Mouse (Mus musculus) heart, embryonic 11.5 days (tissue): ENCODE data around the gene Apol8. TPM values are rescaled to one million over a fixed set of nuclear protein-coding genes. Genes with fewer than 3 reads are reported as not detected.

Experiments used
- ATAC-seq: fragments of 200-750 bp; cut with Nextera tagmentation; replicated peaks from 2 replicates; pipeline ENCODE4 v1.8.0; 2017; ENCODE audit warnings: moderate library complexity; ENCODE audit not compliant: insufficient number of reproducible peaks, low FRiP score, low TSS enrichment
- H3K27ac ChIP-seq: fragments of 300-500 bp; sonication (generic); 2 replicates; pipeline ENCODE4 v1.5.1; 2014; ENCODE audit warnings: mild to moderate bottlenecking, low read depth, low read length
- H3K27me3 ChIP-seq: fragments of 300-500 bp; sonication (generic); 2 replicates; pipeline ENCODE4 v1.6.1; 2014; ENCODE audit warnings: mild to moderate bottlenecking, low read length, mixed read lengths; ENCODE audit not compliant: control insufficient read depth, insufficient read depth
- H3K36me3 ChIP-seq: fragments of 300-500 bp; sonication (generic); 2 replicates; pipeline ENCODE4 v1.6.1; 2014; ENCODE audit warnings: mild to moderate bottlenecking, low read length, moderate library complexity, mixed read lengths; ENCODE audit not compliant: control insufficient read depth, insufficient read depth
- H3K4me1 ChIP-seq: fragments of 300-500 bp; sonication (generic); 2 replicates; pipeline ENCODE4 v1.6.1; 2014; ENCODE audit warnings: low read length; ENCODE audit not compliant: control insufficient read depth, insufficient read depth
- H3K4me2 ChIP-seq: fragments of 300-500 bp; sonication (generic); 2 replicates; pipeline ENCODE4 v1.6.1; 2014; ENCODE audit warnings: mild to moderate bottlenecking, moderate library complexity
- H3K4me3 ChIP-seq: fragments of 300-500 bp; sonication (generic); 2 replicates; pipeline ENCODE4 v1.5.1; 2014; ENCODE audit warnings: low read depth, low read length
- H3K9ac ChIP-seq: fragments of 300-500 bp; sonication (generic); 2 replicates; pipeline ENCODE4 v1.6.1; 2014; ENCODE audit warnings: mild to moderate bottlenecking, low read depth, low read length, moderate library complexity
- H3K9me3 ChIP-seq: fragments of 300-500 bp; sonication (generic); replicated peaks from 2 replicates; pipeline ENCODE4 v1.6.1; 2016; ENCODE audit warnings: low read length; ENCODE audit not compliant: control insufficient read depth
- WGBS: fragments of 180-500 bp; shearing (Covaris S2); extraction: QIAGEN DNeasy Blood & Tissue Kit; methylation state at CpG from one replicate; pipeline ENCODE4 v1.1.7; 2014; ENCODE audit not compliant: insufficient replicate concordance; 5-methylcytosine and 5-hydroxymethylcytosine counted together
- polyA plus RNA-seq: library from polyadenylated mRNA; unstranded; fragments of >200 nt; fragmentation: Nextera tagmentation; extraction: Ambion mirVana; gene quantifications from 2 replicates; pipeline ENCODE4 v1.2.1, GENCODE M21; 2014

The Apol8 gene
- polyA plus RNA-seq, 1 experiment from 2014 or later = 0.67 TPM

- H3K4me1 ChIP-seq = peaks cover 32% of the 10 kb centered on the region
These were observed 36.3 kb upstream of the Apol8 start for GRCm38 (mm10) chr15:77793094-77793493.

GRCm38 (mm10) chr15:77792056-77792455 is 35.3 kb upstream of the Apol8 start:
- Histone ChIP-seq H3K4me2 (no peak overlapping the region), H3K9me3 (no peaks in the 10 kb centered on the region), H3K9ac (no peak overlapping the region), H3K36me3 (peaks cover 32% of the 10 kb centered on the region), H3K27ac (no peak overlapping the region), H3K27me3 (no peaks in the 10 kb centered on the region), H3K4me1 (peaks cover 22% of the 10 kb centered on the region), H3K4me3 (no peak overlapping the region)
- WGBS = 90% methylated on average over 9 of the region's 9 CpGs
- no peak for ATAC-seq

More at GRCm38 (mm10) chr15:77793094-77793493, 36.3 kb upstream of the Apol8 start:
- WGBS = 81% methylated on average over 4 of the region's 4 CpGs
- H3K4me2 ChIP-seq = no peak overlapping the region
- no peak overlapping the region for H3K4me3 ChIP-seq
- no peaks in the 10 kb centered on the region for H3K27me3 ChIP-seq
- H3K9me3 ChIP-seq = no peaks in the 10 kb centered on the region
- ATAC-seq = no peak
- peaks cover 27% of the 10 kb centered on the region for H3K36me3 ChIP-seq
- 0 out of 2 replicates have a peak overlapping the region, but pooled peaks have one; percentile 49 for H3K9ac ChIP-seq
- H3K27ac ChIP-seq = no peak overlapping the region

GRCm38 (mm10) chr15:77790656-77791405 is 34.0 kb upstream of the Apol8 start:
- 88% methylated on average over 21 of the region's 21 CpGs for WGBS
- Histone ChIP-seq H3K4me2 (no peak overlapping the region), H3K36me3 (peaks cover 32% of the 10 kb centered on the region), H3K4me1 (peaks cover 10% of the 10 kb centered on the region), H3K9me3 (no peaks in the 10 kb centered on the region), H3K27me3 (no peaks in the 10 kb centered on the region), H3K27ac (no peak overlapping the region), H3K4me3 (no peak overlapping the region), H3K9ac (no peak overlapping the region)
- ATAC-seq = no peak

DNA sequence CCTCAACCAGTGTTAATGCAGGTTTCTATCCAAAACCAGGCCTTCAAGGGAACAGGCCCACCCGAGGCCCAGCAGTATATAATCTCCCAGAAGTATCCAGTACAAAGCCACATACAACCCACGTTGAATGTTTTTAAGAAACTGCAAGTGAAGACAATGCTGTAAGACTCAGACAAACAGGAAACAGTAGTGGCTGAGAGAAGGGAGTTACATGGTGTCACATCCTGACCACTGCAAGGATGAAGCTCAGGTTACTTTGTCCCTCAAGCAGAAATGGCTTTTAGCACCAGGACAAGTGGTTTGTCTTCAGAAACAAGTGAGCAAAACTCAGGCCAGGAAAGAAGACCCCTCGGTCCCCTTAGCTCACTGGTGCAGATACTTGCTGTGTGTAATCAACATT is 32.4 kb upstream of the Apol8 start:
- WGBS = 83% methylated on average over 3 of the region's 3 CpGs
- H3K4me1 ChIP-seq = no peaks in the 10 kb centered on the region
- H3K36me3 ChIP-seq = peaks cover 23% of the 10 kb centered on the region
- no peaks in the 10 kb centered on the region for H3K27me3 ChIP-seq
- no peak overlapping the region for H3K4me2 ChIP-seq
- H3K9me3 ChIP-seq = no peaks in the 10 kb centered on the region
- H3K27ac ChIP-seq = no peak overlapping the region
- no peak overlapping the region for H3K9ac ChIP-seq
- ATAC-seq = no peak
- H3K4me3 ChIP-seq = no peak overlapping the region

DNA sequence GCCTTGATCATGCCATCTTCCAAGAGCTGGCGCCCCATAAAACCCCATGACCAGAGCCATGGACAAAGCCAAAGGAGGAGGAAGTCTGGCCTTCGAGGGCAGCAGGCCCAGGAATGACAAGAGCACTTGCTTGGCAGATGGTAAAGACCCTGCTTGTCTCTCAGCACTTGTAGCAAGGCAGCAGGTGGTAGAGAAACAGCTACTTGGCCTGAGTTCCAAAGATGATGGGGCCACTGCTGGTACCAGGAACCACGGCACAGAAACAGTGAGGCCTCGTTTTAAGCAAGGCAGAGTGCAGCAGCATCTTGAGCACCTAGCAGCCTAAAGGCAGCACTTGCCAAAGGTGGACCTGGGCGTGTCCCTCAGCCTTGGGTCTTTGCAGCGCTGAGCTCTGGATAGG is 31.6 kb upstream of the Apol8 start:
- Histone ChIP-seq H3K4me3 (no peak overlapping the region), H3K27ac (no peak overlapping the region), H3K9me3 (no peaks in the 10 kb centered on the region), H3K4me1 (no peaks in the 10 kb centered on the region), H3K36me3 (peaks cover 27% of the 10 kb centered on the region), H3K4me2 (no peak overlapping the region), H3K27me3 (no peaks in the 10 kb centered on the region), H3K9ac (no peak overlapping the region)
- 84% methylated on average over 6 of the region's 6 CpGs for WGBS
- ATAC-seq = no peak

DNA sequence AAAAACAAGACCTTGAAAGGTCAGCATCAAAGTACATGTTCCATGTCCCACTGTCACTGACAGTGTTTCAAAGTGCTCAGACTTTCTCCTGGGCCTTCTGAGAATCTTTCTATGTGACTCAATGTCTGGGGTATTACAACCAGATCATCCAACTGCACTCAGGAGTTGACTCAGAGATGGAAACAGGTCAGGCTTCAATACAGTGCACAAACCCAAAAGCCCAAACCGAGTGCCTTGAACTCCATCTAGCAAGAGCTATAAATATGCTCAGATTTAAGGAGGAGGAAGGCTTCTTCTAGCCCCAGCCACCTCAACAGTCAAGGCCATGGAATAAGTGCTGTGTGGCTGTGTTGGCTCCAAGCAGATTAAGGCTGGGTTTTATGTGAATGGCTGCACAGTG is 29.0 kb upstream of the Apol8 start:
- no peaks in the 10 kb centered on the region for H3K9me3 ChIP-seq
- no peak for ATAC-seq
- H3K4me3 ChIP-seq = no peak overlapping the region
- no peak overlapping the region for H3K9ac ChIP-seq
- peaks cover 42% of the 10 kb centered on the region for H3K36me3 ChIP-seq
- no peak overlapping the region for H3K4me2 ChIP-seq
- WGBS = 70% methylated on average over 1 of the region's 1 CpGs
- no peaks in the 10 kb centered on the region for H3K4me1 ChIP-seq
- no peak overlapping the region for H3K27ac ChIP-seq
- no peaks in the 10 kb centered on the region for H3K27me3 ChIP-seq

DNA sequence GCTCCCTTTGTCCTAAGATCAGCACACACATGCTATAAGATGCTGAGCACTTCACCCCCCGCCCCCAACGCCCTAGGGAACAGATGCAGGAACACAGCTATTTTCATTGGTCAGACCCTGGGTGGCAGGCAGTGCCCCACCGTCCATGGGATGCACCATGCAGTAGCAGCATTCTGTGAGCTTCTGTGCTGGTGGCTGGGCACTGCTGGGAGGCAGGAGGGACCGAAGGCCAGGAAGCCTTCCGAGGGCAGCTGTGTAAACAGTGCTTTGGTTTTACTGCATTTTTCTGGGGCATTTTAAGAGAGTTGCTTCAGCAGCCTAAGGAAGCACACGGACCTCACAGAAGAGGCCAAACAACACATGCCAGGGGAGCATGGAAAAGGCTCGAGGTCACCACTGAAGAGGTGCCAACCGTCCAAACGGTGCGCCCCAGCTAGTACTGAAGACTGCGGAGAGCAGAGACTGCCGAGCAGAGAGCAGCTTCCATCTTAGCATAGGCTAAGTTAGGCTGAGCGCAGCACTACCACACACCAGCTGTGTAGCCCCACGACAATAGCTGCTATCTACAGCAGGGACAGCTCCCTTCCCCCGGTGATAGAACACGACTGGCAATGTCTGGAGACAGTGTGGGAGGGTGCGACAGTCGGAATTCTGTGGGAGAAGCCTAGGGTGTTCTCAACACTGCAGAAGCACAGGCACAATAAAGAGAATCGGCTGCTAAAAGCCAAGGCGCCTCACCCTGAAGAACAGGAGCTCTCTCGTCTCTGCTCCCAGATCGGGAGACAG is 27.4 kb upstream of the Apol8 start:
- Histone ChIP-seq H3K4me2 (no peak overlapping the region), H3K4me1 (no peaks in the 10 kb centered on the region), H3K4me3 (no peak overlapping the region), H3K9me3 (no peaks in the 10 kb centered on the region), H3K27me3 (no peaks in the 10 kb centered on the region), H3K27ac (no peak overlapping the region), H3K9ac (no peak overlapping the region), H3K36me3 (peaks cover 45% of the 10 kb centered on the region)
- 71% methylated on average over 22 of the region's 22 CpGs for WGBS
- no peak for ATAC-seq

DNA sequence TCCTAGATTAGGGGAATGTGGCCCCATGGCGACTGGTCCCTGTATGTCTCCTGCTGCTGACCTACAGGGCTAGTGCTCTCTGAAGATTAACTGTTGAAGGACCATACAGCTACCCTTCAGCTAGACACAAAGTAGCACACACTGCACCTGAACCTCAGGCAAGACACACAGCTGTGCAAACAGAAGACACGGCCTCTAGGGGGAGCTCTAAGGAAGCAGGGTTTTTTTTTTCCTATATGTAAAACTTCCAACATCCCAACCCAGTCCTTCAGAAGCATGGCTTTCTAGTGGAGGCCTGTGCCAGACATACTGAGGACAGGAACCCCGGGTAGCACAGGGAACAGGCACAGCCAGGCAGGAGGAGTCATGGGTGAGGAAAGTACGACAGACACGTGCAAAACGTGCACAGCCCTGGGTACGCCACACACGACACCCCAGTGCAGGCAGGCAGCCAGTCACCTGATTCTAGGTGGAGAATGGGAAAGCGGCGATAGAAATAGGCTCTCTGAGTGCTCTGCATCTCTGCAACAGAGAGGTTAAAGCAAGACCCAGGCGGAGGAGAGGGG is 25.7 kb upstream of the Apol8 start:
- H3K9me3 ChIP-seq = no peaks in the 10 kb centered on the region

More for the DNA sequence above, 25.7 kb upstream of the Apol8 start:
- no peak for ATAC-seq
- Histone ChIP-seq H3K4me3 (no peak overlapping the region), H3K9ac (no peak overlapping the region), H3K36me3 (peaks cover 49% of the 10 kb centered on the region), H3K4me2 (no peak overlapping the region), H3K4me1 (no peaks in the 10 kb centered on the region), H3K27me3 (no peaks in the 10 kb centered on the region), H3K27ac (no peak overlapping the region)
- WGBS = 82% methylated on average over 11 of the region's 11 CpGs
